Mouse (Mus musculus) erythroblast, embryonic 14.5 days (primary cell): ENCODE results near the gene Rdh16f1. TPM values are rescaled to one million over a fixed set of nuclear protein-coding genes. Genes with fewer than 3 reads are reported as not detected.

Experiments used
- H3K27me3 ChIP-seq: 2 replicates; pipeline ENCODE4 v1.6.1; 2012; ENCODE audit warnings: inconsistent platforms; ENCODE audit not compliant: control insufficient read depth
- H3K36me3 ChIP-seq: 2 replicates; pipeline ENCODE4 v1.6.1; 2012; ENCODE audit warnings: mild to moderate bottlenecking, inconsistent platforms; ENCODE audit not compliant: control insufficient read depth
- H3K4me1 ChIP-seq: 2 replicates; pipeline ENCODE4 v1.6.1; 2012; ENCODE audit warnings: inconsistent platforms; ENCODE audit not compliant: control insufficient read depth
- H3K4me3 ChIP-seq: replicated peaks from 2 replicates; pipeline ENCODE3; 2012; ENCODE audit warnings: moderate library complexity, mild to moderate bottlenecking, inconsistent platforms
- H3K9me3 ChIP-seq: 2 replicates; pipeline ENCODE4 v1.6.1; 2012; ENCODE audit warnings: low read length, inconsistent platforms, mixed read lengths; ENCODE audit not compliant: control insufficient read depth
- GATA1 ChIP-seq: IDR thresholded peaks from 2 replicates; pipeline ENCODE4 v1.6.1; 2012; ENCODE audit warnings: low read length, inconsistent platforms, mixed read lengths
- TAL1 ChIP-seq: IDR thresholded peaks from 3 replicates; pipeline ENCODE4 v1.6.1; 2012; ENCODE audit warnings: low read length, inconsistent platforms, mixed read lengths
- polyA plus RNA-seq: library from polyadenylated mRNA; stranded (reverse); fragments of >175 nt; gene quantifications from 2 replicates; pipeline ENCODE4 v1.2.3, GENCODE M21; 2012

The Rdh16f1 gene
- polyA plus RNA-seq, 1 experiment, result not detected

DNA sequence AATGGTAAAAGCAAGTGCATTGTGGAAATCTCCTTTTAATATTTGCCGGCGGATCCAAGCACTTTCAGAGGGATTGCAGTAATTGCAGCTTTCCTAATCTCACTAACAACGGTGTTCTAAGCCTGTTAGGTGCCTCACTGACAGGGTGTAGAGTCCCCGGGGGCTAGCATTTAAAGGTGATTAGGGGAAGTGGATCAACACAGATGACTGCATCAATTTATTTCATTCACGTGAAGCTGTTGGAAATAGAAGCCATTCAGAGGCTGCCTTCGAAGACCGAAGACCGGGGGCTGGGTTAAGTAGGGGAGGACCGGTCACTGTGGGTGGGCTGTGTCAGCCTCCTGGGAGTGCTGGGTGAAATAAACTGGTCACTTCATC, 28.7 kb upstream of the Rdh16f1 start:
- Histone ChIP-seq H3K27me3 (peaks cover 6% of the 10 kb centered on the region), H3K9me3 (0 out of 2 replicates have a peak, but pooled peaks cover 2% of the 10 kb centered on the region), H3K36me3 (peaks cover 15% of the 10 kb centered on the region), H3K4me1 (peaks cover 96% of the 10 kb centered on the region), H3K4me3 (no peak overlapping the region)
- no peak for TF ChIP-seq GATA1
- no peak for TF ChIP-seq TAL1

DNA sequence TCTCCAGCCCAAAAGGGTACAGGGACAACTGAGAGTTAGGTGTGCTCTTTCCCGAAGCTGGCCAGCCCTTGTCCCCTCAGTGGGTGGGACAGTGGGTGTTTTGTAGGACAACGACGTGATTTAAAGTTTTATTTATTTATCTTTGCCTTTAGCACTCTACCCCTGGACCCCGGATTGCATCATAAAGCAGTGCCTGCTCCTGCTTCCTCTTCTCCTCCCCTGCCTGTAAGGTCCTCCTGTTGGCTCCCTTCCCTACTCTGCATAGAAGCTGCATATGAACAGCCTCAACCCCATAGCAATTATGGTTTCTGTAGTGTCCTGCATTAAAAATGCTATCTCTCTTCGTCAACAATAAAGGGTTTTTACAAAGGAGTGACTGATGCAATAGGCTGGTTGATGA, 28.2 kb upstream of the Rdh16f1 start:
- H3K9me3 ChIP-seq, result 0 out of 2 replicates have a peak, but pooled peaks cover 2% of the 10 kb centered on the region
- no peak for TF ChIP-seq TAL1
- no peak for TF ChIP-seq GATA1
- H3K36me3 ChIP-seq, result peaks cover 15% of the 10 kb centered on the region
- peaks cover 98% of the 10 kb centered on the region for H3K4me1 ChIP-seq
- H3K4me3 ChIP-seq, result no peak overlapping the region
- H3K27me3 ChIP-seq, result peaks cover 5% of the 10 kb centered on the region

DNA sequence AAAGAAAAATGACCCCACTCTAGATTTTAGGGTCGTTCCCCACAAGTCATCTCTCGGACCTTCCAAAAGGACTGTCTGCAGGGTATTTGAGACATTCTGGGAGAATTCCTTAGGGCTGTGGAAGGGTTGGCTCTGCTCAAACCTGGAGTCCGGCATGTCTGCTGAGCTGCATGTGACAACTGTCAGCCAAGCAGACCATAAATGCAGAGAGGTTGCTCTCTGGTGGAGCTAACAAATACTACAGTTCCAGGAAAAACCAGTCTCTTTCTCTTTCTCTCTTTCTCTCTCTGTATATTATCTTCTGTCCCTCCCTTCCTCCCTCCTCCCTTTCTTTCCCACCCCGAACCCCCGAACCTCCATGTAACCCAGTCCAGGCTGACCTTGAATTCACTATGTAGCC, 25.2 kb upstream of the Rdh16f1 start:
- peaks cover under 1% of the 10 kb centered on the region for H3K27me3 ChIP-seq
- peaks cover 4% of the 10 kb centered on the region for H3K36me3 ChIP-seq
- H3K4me3 ChIP-seq, result no peak overlapping the region
- TF ChIP-seq TAL1 (no peak), GATA1 (no peak)
- peaks cover 95% of the 10 kb centered on the region for H3K4me1 ChIP-seq
- H3K9me3 ChIP-seq, result 0 out of 2 replicates have a peak, but pooled peaks cover 2% of the 10 kb centered on the region

DNA sequence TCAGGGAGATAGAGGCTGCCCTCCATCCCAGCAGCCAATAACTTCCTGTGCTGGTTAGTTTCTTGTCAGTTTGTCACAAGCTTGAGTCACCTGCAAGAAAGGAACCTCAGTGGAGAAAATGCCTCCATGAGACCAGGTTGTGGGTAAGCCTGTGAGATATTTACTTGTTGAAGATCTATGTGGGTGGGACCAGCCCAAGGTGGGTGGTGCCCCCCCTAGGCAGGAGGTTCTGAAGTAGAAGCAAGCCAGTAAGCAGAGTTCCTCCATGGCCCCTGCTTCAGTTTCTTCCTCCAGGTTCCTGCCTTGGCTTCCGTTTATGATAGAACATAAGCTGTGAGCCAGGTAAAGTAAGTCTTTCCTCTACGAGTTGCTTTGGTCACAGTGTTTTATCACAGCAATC, 23.3 kb upstream of the Rdh16f1 start:
- Histone ChIP-seq H3K4me1 (peaks cover 86% of the 10 kb centered on the region), H3K36me3 (peaks cover 3% of the 10 kb centered on the region), H3K4me3 (no peak overlapping the region), H3K9me3 (0 out of 2 replicates have a peak, but pooled peaks cover 2% of the 10 kb centered on the region), H3K27me3 (peaks cover 7% of the 10 kb centered on the region)
- no peak for TF ChIP-seq TAL1
- TF ChIP-seq GATA1, result no peak

DNA sequence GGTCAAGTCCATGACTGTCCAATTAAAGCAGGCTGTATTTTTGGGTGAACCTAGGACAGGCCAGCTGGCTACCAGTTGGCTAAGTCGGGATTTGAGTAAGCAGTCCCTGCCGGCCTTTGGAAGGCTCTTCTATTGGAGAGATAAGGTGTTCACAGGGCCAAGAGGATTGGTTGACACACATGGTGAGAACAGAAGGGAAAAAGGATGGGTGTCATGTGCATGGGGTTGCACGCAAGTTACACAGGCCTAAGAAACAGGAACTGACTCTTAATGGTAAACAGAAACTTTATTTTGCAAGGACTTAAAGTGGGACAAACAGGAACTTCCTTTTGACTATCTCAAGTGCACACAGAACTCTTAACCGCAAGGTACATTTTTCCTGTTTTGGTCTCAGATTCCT, 22.7 kb upstream of the Rdh16f1 start:
- Histone ChIP-seq H3K36me3 (peaks cover 9% of the 10 kb centered on the region), H3K9me3 (peaks cover 7% of the 10 kb centered on the region), H3K4me1 (peaks cover 80% of the 10 kb centered on the region), H3K4me3 (no peak overlapping the region), H3K27me3 (peaks cover 7% of the 10 kb centered on the region)
- TF ChIP-seq GATA1, result no peak
- no peak for TF ChIP-seq TAL1

DNA sequence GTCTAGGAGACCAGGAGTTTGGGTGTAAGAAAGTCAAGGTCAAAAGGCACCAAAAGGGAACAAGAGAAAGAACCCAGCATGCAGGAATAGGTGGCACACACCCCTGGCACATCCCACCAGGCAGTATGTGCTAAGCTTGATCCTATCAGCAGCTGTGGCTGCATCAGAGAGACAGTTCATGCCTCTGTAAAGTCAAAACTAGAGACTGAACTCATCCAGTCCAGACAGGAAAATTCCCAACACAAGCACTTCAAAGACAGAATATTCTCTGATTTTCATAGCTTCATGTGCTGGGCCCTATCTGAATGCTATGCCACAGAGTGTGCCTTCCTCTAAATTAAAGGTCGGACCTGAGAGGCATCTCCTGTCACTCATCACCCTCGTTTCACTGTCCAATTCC, 22.0 kb upstream of the Rdh16f1 start:
- no peak for TF ChIP-seq GATA1
- no peak for TF ChIP-seq TAL1
- Histone ChIP-seq H3K27me3 (peaks cover 7% of the 10 kb centered on the region), H3K4me1 (peaks cover 73% of the 10 kb centered on the region), H3K4me3 (no peak overlapping the region), H3K9me3 (peaks cover 14% of the 10 kb centered on the region), H3K36me3 (peaks cover 16% of the 10 kb centered on the region)

DNA sequence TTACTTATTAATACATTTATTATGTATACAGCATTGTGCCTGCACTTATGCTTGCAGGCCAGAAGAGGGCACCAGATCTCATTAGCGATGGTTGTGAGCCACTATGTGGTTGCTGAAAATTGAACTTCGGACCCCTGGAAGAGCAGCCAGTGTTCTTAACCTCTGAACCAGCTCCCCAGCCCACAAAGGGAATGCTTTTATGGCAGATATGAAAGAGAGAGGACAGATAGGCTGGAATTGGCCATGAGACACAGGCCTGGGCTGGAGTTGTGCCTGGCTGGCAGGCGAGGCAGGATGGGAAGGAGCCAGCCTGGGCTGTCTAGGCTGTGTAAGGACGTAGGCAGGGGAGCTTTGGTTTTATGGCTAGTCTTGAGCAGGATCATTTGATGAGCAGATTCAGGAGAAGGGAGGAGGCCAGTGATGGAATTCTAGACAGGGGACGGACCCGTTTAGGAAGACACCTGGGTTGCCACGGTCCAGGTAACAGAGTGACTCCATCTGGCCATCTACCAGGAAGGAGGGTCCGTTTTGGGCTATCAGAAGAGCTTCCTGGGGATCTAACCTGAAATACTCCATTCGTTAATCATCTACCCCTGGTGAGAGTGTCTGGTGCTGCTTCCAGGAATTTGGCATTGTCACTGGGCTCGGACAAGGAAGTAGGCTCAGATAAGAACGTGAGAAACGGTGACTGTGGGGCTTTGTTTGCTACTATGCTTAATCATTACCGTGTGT, 21.3 kb upstream of the Rdh16f1 start:
- peaks cover 21% of the 10 kb centered on the region for H3K9me3 ChIP-seq
- H3K36me3 ChIP-seq, result peaks cover 23% of the 10 kb centered on the region
- H3K4me3 ChIP-seq, result peak overlapping the region; percentile 72
- TF ChIP-seq TAL1 (no peak), GATA1 (no peak)
- peaks cover 66% of the 10 kb centered on the region for H3K4me1 ChIP-seq
- H3K27me3 ChIP-seq, result peaks cover 7% of the 10 kb centered on the region

DNA sequence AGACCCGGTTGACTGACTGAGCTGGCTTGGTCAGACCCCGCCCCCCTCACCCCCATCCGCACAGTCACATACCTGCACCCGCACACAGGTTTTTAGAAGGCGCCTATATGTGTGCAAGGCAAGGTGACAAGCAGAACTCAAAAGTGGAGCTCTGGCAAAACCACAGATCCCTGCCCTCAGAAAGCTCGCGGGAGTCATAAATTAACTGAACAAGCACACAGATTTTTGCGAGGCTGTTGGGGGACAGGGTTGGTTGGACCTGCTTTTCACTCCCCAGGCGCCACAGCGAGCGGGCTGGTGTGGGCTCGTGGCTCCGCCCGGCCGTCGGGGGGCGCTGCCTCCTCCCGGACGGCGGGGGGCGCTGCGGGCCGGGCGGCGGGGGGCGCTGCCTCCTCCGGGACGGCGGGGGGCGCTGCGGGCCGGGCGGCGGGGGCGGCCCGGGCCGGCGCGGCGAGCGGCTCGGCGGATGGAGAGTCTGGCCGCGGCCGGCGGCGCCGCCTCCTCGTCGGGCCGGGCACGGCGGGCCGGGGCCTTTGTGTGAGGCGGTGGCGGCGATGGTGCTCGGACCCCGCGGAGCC, 20.4 kb upstream of the Rdh16f1 start, which contains the start of gene Zbtb39:
Zbtb39 (plus strand) TSS at position 456 of the 578 bp plus-strand sequence.
- Histone ChIP-seq H3K36me3 (peaks cover 32% of the 10 kb centered on the region), H3K27me3 (peaks cover 7% of the 10 kb centered on the region), H3K4me3 (peak within 1 kb of the TSS; percentile 72), H3K4me1 (peaks cover 58% of the 10 kb centered on the region), H3K9me3 (peaks cover 29% of the 10 kb centered on the region)
- TF ChIP-seq GATA1, result no peak
- TF ChIP-seq TAL1, result no peak

DNA sequence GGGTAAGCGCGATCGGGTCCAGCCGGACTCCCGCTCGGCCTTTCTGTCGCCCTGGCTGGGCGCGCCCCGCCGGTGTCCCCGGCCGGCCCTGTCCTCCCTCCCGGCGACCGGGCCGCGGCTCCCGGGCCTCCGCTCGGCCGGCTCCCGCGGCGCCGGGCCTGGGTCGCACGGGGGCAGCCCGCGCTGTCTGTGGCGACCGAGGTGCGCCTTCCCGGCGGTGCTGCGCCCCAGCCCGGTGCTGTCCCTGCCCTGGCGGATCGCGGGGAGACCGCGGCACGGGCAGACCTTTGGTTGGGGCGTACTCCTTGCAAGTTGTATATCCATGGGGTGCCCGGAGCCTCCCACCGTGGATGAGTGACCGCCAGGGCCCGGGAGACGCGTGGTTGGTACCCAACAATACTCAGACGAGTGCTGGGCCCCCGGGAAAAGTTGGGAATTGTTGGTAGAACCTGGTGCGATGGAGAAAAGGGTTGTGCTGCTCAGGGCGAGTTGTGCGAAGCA, 19.9 kb upstream of the Rdh16f1 start:
- TF ChIP-seq GATA1 (no peak), TAL1 (no peak)
- peaks cover 29% of the 10 kb centered on the region for H3K9me3 ChIP-seq
- H3K27me3 ChIP-seq, result peaks cover 7% of the 10 kb centered on the region
- H3K4me3 ChIP-seq, result peak overlapping the region; percentile 72
- H3K36me3 ChIP-seq, result peaks cover 37% of the 10 kb centered on the region
- H3K4me1 ChIP-seq, result peaks cover 54% of the 10 kb centered on the region
